Mouse (Mus musculus): ENCODE results near the gene Lonp2. TPM values are rescaled to one million over a fixed set of nuclear protein-coding genes. Genes with fewer than 3 reads are reported as not detected.

Lonp2 gene
- total RNA-seq, 1 experiment from 2014 or later: 59.2 TPM

GRCm38 (mm10) chr8:86744313-86745220, 120.7 kb downstream of the Lonp2 start:
- no peak for ATAC-seq (replicated peaks; ENCODE audit: low read depth, poor library complexity, severe bottlenecking)

- ATAC-seq (replicated peaks; ENCODE audit: low read depth, poor library complexity, severe bottlenecking): peak; percentile 62
Measured at GRCm38 (mm10) chr8:86745221-86745934, 121.5 kb downstream of the Lonp2 start, which contains the start of the genes Gm10638 and Siah1a. TSS of gene Gm10638 (plus strand) at chr8:86745699. TSS of gene Siah1a (minus strand) at chr8:86745934.

GRCm38 (mm10) chr8:86745935-86746441, 122.1 kb downstream of the Lonp2 start:
- peak; percentile 65 for ATAC-seq (replicated peaks; ENCODE audit: low read depth, poor library complexity, severe bottlenecking)

GRCm38 (mm10) chr8:86746511-86746910, 122.7 kb downstream of the Lonp2 start:
- ATAC-seq (replicated peaks; ENCODE audit: low read depth, poor library complexity, severe bottlenecking): peak; percentile 30

- no peak for ATAC-seq (replicated peaks; ENCODE audit: low read depth, poor library complexity, severe bottlenecking)
Measured at GRCm38 (mm10) chr8:86749842-86750241, 126.0 kb downstream of the Lonp2 start.

- ATAC-seq (replicated peaks; ENCODE audit: low read depth, poor library complexity, severe bottlenecking): peak; percentile 34; the same call in 1 of the 2 replicates
Measured at GRCm38 (mm10) chr8:86756948-86757733, 133.3 kb downstream of the Lonp2 start.

GRCm38 (mm10) chr8:86758651-86759050, 134.8 kb downstream of the Lonp2 start:
- 0 out of 2 replicates have a peak, but pooled peaks have one; percentile 31 for ATAC-seq (replicated peaks; ENCODE audit: low read depth, poor library complexity, severe bottlenecking)

- ATAC-seq (replicated peaks; ENCODE audit: low read depth, poor library complexity, severe bottlenecking): peak; percentile 48; the same call in 1 of the 2 replicates
Measured at GRCm38 (mm10) chr8:86759090-86759491, 135.2 kb downstream of the Lonp2 start.

- ATAC-seq (replicated peaks; ENCODE audit: low read depth, poor library complexity, severe bottlenecking): no peak
Measured at GRCm38 (mm10) chr8:86760746-86761145, 136.9 kb downstream of the Lonp2 start.

GRCm38 (mm10) chr8:86762806-86763205, 139.0 kb downstream of the Lonp2 start:
- no peak for ATAC-seq (replicated peaks; ENCODE audit: low read depth, poor library complexity, severe bottlenecking)

- ATAC-seq (replicated peaks; ENCODE audit: low read depth, poor library complexity, severe bottlenecking): peak; percentile 82
Measured at GRCm38 (mm10) chr8:86765155-86765554, 141.3 kb downstream of the Lonp2 start.

GRCm38 (mm10) chr8:86765669-86766068, 141.8 kb downstream of the Lonp2 start:
- ATAC-seq (replicated peaks; ENCODE audit: low read depth, poor library complexity, severe bottlenecking): no peak

- peak; percentile 28; the same call in 1 of the 2 replicates for ATAC-seq (replicated peaks; ENCODE audit: low read depth, poor library complexity, severe bottlenecking)
Measured at GRCm38 (mm10) chr8:86766548-86767211, 142.8 kb downstream of the Lonp2 start.

- no peak for ATAC-seq (replicated peaks; ENCODE audit: low read depth, poor library complexity, severe bottlenecking)
Measured at GRCm38 (mm10) chr8:86768499-86768898, 144.7 kb downstream of the Lonp2 start.

- no peak for ATAC-seq (replicated peaks; ENCODE audit: low read depth, poor library complexity, severe bottlenecking)
Measured at GRCm38 (mm10) chr8:86769945-86770715, 146.3 kb downstream of the Lonp2 start.
